Mouse (Mus musculus): ENCODE measurements around the gene Galnt18.

DNA sequence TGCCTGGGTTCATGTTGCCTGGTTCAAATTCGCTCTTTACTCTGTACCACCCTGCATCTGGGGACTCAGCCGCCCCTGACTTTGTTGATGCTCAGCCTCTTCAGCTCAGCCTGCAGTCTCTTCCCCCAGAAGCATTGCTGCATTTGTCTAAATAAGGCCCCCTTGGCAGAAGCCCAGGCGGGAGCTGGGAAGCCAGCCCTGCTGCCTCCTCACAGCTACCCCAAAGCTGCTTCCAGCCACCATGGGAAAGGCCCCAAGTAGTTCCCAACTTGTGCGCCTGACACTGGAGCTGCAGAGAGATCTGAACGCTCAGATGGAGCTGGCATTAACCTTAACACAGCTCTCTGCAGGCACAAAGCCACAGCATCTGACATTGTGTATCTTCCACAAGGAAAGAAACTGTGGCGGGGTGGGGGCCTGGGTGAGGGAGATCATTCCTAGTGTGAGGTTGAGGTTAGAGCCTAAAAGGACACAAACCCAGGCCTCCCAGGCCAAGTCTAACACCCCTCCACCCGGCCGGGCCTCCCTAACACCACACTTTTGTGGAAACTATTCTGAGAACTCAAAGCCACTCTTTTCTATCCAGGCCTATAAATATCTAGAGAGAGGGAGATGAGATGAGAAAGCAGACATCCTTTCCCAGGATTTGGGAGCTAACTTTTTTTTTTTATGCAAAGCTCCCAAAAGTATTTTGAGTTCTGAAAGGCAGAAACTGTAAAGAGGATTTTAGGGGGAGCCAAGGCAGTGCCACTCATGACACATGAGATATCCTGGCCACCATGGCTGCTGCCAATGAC is 59.1 kb downstream of the Galnt18 start:
- no peak for TF ChIP-seq POLR2A (IDR thresholded peaks at IDR 0.05; ENCODE audit: borderline replicate concordance, low read depth, low read length)
- no peak for TF ChIP-seq CTCF (IDR thresholded peaks at IDR 0.05; ENCODE audit: low read depth, low read length)
